Comparison of ENCODE assay signal across 8 mouse cellular contexts in the genomic region with DNA sequence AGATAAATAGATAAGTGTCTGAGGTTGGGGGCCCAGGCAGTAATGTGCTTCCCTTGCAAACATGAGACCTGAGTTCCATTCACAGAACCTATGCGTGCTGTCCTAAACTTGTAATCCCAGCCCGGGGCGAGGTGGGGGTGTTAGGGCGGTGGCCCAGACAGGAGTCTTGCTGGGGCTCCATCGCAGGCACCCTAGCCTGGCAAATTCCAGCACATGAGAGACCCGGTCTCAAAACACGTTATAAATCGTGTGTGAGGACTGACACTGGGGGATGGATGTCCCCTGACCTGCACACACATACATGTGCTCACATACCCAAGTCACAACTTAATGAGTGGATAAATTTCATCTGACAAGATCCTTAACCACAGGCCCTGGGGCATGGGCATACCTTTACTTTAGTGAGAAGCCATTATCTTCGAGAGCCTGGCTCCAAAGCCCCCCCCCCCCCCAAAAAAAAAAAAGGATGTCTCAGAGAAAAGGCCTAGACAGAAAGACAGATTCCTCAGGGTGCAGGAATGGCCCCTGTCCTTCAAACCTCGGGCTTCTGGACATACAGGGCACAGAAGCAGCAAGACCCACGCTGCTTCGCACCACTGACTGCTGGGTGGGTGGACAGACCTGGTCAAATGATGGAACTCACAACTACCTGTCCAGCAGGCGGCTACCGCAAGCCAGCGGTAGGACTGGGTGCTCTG. TPM values are rescaled to one million over a fixed set of nuclear protein-coding genes. Genes with fewer than 3 reads are reported as not detected.
A peak's percentile ranks its signal among the peaks of the same experiment; 100 is the strongest.
DNase-seq lines count a peak whose midpoint lies in the region; ATAC-seq and TF ChIP-seq lines count a peak whose summit lies in the region.

No protein-coding gene starts in this region.

- no peaks in the 10 kb centered on the region for H3K4me1 ChIP-seq in embryonic facial prominence, embryonic 12.5 days
- H3K4me1 ChIP-seq in hindbrain, postnatal 0 days (ENCODE audit: insufficient read depth, low read length) = no peaks in the 10 kb centered on the region

- no peaks in the 10 kb centered on the region for H3K36me3 ChIP-seq in embryonic facial prominence, embryonic 12.5 days
- no peaks in the 10 kb centered on the region for H3K36me3 ChIP-seq in hindbrain, postnatal 0 days (ENCODE audit: insufficient read depth, low read length)
- H3K36me3 ChIP-seq in myocyte (ENCODE audit: control insufficient read depth, insufficient read depth) = no peaks in the 10 kb centered on the region

- H3K27me3 ChIP-seq in embryonic facial prominence, embryonic 12.5 days = no peaks in the 10 kb centered on the region
- no peaks in the 10 kb centered on the region for H3K27me3 ChIP-seq in hindbrain, postnatal 0 days (ENCODE audit: insufficient read depth, low read length)
- H3K27me3 ChIP-seq in myocyte (ENCODE audit: control insufficient read depth, insufficient read depth, insufficient read length) = no peaks in the 10 kb centered on the region

- TF ChIP-seq POLR2A in myocyte (IDR thresholded peaks at IDR 0.05; ENCODE audit: insufficient read length, low read depth) = no peak

- no peak for DNase-seq in layer of hippocampus, adult 2 months (ENCODE audit: low spot score in 2 of 2)
- DNase-seq in layer of hippocampus, adult 11-12 months (ENCODE audit: low spot score) = no peak
- DNase-seq in hindbrain, postnatal 0 days (ENCODE audit: low spot score) = no peak
- DNase-seq in gastrocnemius, postnatal 25 days = no peak
- no peak for DNase-seq in layer of hippocampus, postnatal 14 days (ENCODE audit: low spot score in 2 of 2)
- DNase-seq in layer of hippocampus, adult 9-10 months (ENCODE audit: low spot score) = no peak

- peak overlapping the region; percentile 74 for H3K4me2 ChIP-seq in embryonic facial prominence, embryonic 12.5 days (replicated peaks)
- peak overlapping the region; percentile 77 for H3K4me2 ChIP-seq in hindbrain, postnatal 0 days (ENCODE audit: low read depth, low read length)
- H3K4me2 ChIP-seq in myocyte (ENCODE audit: low read depth) = peak overlapping the region; percentile 90

- no peaks in the 10 kb centered on the region for H3K9me3 ChIP-seq in embryonic facial prominence, embryonic 12.5 days
- no peaks in the 10 kb centered on the region for H3K9me3 ChIP-seq in hindbrain, postnatal 0 days (ENCODE audit: low read length)

- no peak overlapping the region for H3ac ChIP-seq in myocyte (ENCODE audit: control insufficient read depth, insufficient read length)

- H3K79me2 ChIP-seq in myocyte (ENCODE audit: control insufficient read depth, insufficient read depth) = no peaks in the 10 kb centered on the region

- H3K9ac ChIP-seq in embryonic facial prominence, embryonic 12.5 days = peak overlapping the region; percentile 48; the same call in 1 of the 2 replicates
- H3K9ac ChIP-seq in hindbrain, postnatal 0 days (replicated peaks; ENCODE audit: low read length) = peak overlapping the region; percentile 56

- no peak; the same call in 1 of the 2 replicates for ATAC-seq in embryonic facial prominence, embryonic 12.5 days (ENCODE audit: insufficient number of reproducible peaks, insufficient read depth, low FRiP score, low TSS enrichment)
- peak; percentile 8 for ATAC-seq in hindbrain, postnatal 0 days

- TF ChIP-seq CTCF in layer of hippocampus, adult 2 months (conservative IDR thresholded peaks at IDR 0.05) = no peak
- TF ChIP-seq CTCF in hindbrain, postnatal 0 days (IDR thresholded peaks at IDR 0.05; ENCODE audit: low read depth) = no peak

- peak overlapping the region; percentile 83 for H3K27ac ChIP-seq in layer of hippocampus, adult 2 months
- H3K27ac ChIP-seq in embryonic facial prominence, embryonic 12.5 days = no peak overlapping the region
- H3K27ac ChIP-seq in hindbrain, postnatal 0 days = peak overlapping the region; percentile 51; the same call in 1 of the 2 replicates

- peak overlapping the region; percentile 67 for H3K4me3 ChIP-seq in layer of hippocampus, adult 2 months
- peak overlapping the region; percentile 35 for H3K4me3 ChIP-seq in embryonic facial prominence, embryonic 12.5 days
- peak overlapping the region; percentile 37 for H3K4me3 ChIP-seq in hindbrain, postnatal 0 days (ENCODE audit: low read length)
- H3K4me3 ChIP-seq in myocyte = no peak overlapping the region

- 55% methylated on average over 15 of the region's 15 CpGs for WGBS in embryonic facial prominence, embryonic 12.5 days
- 53% methylated on average over 15 of the region's 15 CpGs for WGBS in hindbrain, postnatal 0 days

TF ChIP-seq in myocyte, 11 proteins besides CTCF, POLR2A, EP300 and RAD21:
- TF ChIP-seq TCF12 (IDR thresholded peaks at IDR 0.05; ENCODE audit: insufficient read depth, poor library complexity, severe bottlenecking) (no peak), CEBPB (IDR thresholded peaks at IDR 0.05; ENCODE audit: insufficient read depth, poor library complexity, severe bottlenecking) (no peak), MYOG (IDR thresholded peaks at IDR 0.05; ENCODE audit: control insufficient read depth in 1 of 3, insufficient read depth in 1 of 3, insufficient read length in 2 of 3, low read depth in 2 of 3) (no peak)

RNA-seq across cellular contexts. Expression of gene Dnajb1, which starts 13.8 kb away (rescaled TPM):
- 10 to 100 TPM; 36.5 to 37.6 TPM for total RNA-seq in layer of hippocampus, adult 2 months (2021)
- 69.0 and 75.4 TPM in 2 replicates for polyA plus RNA-seq in embryonic facial prominence, embryonic 12.5 days (2016; fragmentation: Nextera tagmentation; extraction: Ambion mirVana)
- total RNA-seq in hindbrain, postnatal 0 days (2014; rRNA removed) = 35.3 and 42.7 TPM in 2 replicates
- polyA plus RNA-seq in hindbrain, postnatal 0 days (2015; fragmentation: Nextera tagmentation; extraction: Ambion mirVana) = 60.1 and 65.0 TPM in 2 replicates
- polyA plus RNA-seq in myocyte (2012; fragmentation: generic; extraction: Trizol) = 17.7 TPM
- 1 to 10 TPM; 4.6 to 6.0 TPM for total RNA-seq in gastrocnemius, postnatal 25 days (2021)
- 10 to 100 TPM; 31.8 to 33.7 TPM for total RNA-seq in layer of hippocampus, postnatal 14 days (2021)

RNA-seq across cellular contexts. Expression of gene Tecr, which starts 14.1 kb away (rescaled TPM):
- total RNA-seq in layer of hippocampus, adult 2 months (2021) = 100 to 1,000 TPM; 503 to 542 TPM
- 588 TPM in 2 replicates for polyA plus RNA-seq in embryonic facial prominence, embryonic 12.5 days (2016; fragmentation: Nextera tagmentation; extraction: Ambion mirVana)
- total RNA-seq in hindbrain, postnatal 0 days (2014; rRNA removed) = 1,283 and 1,409 TPM in 2 replicates
- polyA plus RNA-seq in hindbrain, postnatal 0 days (2015; fragmentation: Nextera tagmentation; extraction: Ambion mirVana) = 1,550 and 1,625 TPM in 2 replicates
- 459 TPM for polyA plus RNA-seq in myocyte (2012; fragmentation: generic; extraction: Trizol)
- total RNA-seq in gastrocnemius, postnatal 25 days (2021) = 100 to 1,000 TPM; 313 to 489 TPM
- 100 to 1,000 TPM; 521 to 544 TPM for total RNA-seq in layer of hippocampus, postnatal 14 days (2021)

RNA-seq across cellular contexts. Expression of gene Gipc1, which starts 30.6 kb away (rescaled TPM):
- 10 to 100 TPM; 52.8 to 55.4 TPM for total RNA-seq in layer of hippocampus, adult 2 months (2021)
- polyA plus RNA-seq in embryonic facial prominence, embryonic 12.5 days (2016; fragmentation: Nextera tagmentation; extraction: Ambion mirVana) = 207 and 212 TPM in 2 replicates
- 71.5 and 84.9 TPM in 2 replicates for total RNA-seq in hindbrain, postnatal 0 days (2014; rRNA removed)
- polyA plus RNA-seq in hindbrain, postnatal 0 days (2015; fragmentation: Nextera tagmentation; extraction: Ambion mirVana) = 114 and 121 TPM in 2 replicates
- 85.5 TPM for polyA plus RNA-seq in myocyte (2012; fragmentation: generic; extraction: Trizol)
- 10 to 100 TPM; 18.9 to 20.4 TPM for total RNA-seq in gastrocnemius, postnatal 25 days (2021)
- total RNA-seq in layer of hippocampus, postnatal 14 days (2021) = 10 to 100 TPM; 77.9 to 78.5 TPM

RNA-seq across cellular contexts. Expression of gene Ptger1, which starts 44.6 kb away (rescaled TPM):
- under 1 TPM; 0.42 to 0.84 TPM for total RNA-seq in layer of hippocampus, adult 2 months (2021)
- 0.87 and 1.1 TPM in 2 replicates for polyA plus RNA-seq in embryonic facial prominence, embryonic 12.5 days (2016; fragmentation: Nextera tagmentation; extraction: Ambion mirVana)
- 2.6 and 4.7 TPM in 2 replicates for total RNA-seq in hindbrain, postnatal 0 days (2014; rRNA removed)
- 0.40 and 0.49 TPM in 2 replicates for polyA plus RNA-seq in hindbrain, postnatal 0 days (2015; fragmentation: Nextera tagmentation; extraction: Ambion mirVana)
- 0.78 TPM for polyA plus RNA-seq in myocyte (2012; fragmentation: generic; extraction: Trizol)
- under 1 TPM; 0.13 to 0.15 TPM for total RNA-seq in gastrocnemius, postnatal 25 days (2021)
- total RNA-seq in layer of hippocampus, postnatal 14 days (2021) = 1 to 10 TPM; 1.3 to 1.9 TPM

RNA-seq across cellular contexts. Expression of gene Ndufb7, which starts 55.4 kb away (rescaled TPM):
- total RNA-seq in layer of hippocampus, adult 2 months (2021) = 100 to 1,000 TPM; 154 to 156 TPM
- 312 and 333 TPM in 2 replicates for polyA plus RNA-seq in embryonic facial prominence, embryonic 12.5 days (2016; fragmentation: Nextera tagmentation; extraction: Ambion mirVana)
- 124 and 186 TPM in 2 replicates for total RNA-seq in hindbrain, postnatal 0 days (2014; rRNA removed)
- 436 and 442 TPM in 2 replicates for polyA plus RNA-seq in hindbrain, postnatal 0 days (2015; fragmentation: Nextera tagmentation; extraction: Ambion mirVana)
- 421 TPM for polyA plus RNA-seq in myocyte (2012; fragmentation: generic; extraction: Trizol)
- 100 to 1,000 TPM; 349 to 360 TPM for total RNA-seq in gastrocnemius, postnatal 25 days (2021)
- total RNA-seq in layer of hippocampus, postnatal 14 days (2021) = 100 to 1,000 TPM; 152 to 158 TPM
